Mouse (Mus musculus) G1E-ER4 (cell line): ENCODE measurements around the gene Fignl1. TPM values are rescaled to one million over a fixed set of nuclear protein-coding genes. Genes with fewer than 3 reads are reported as not detected.

Experiments
- GATA1 ChIP-seq: IDR thresholded peaks from one replicate; pipeline ENCODE4 v1.8.0; 2012; ENCODE audit warnings: low read length, inconsistent platforms
- polyA plus RNA-seq: library from polyadenylated mRNA; stranded (reverse); fragments of >175 nt; gene quantifications from 2 replicates; pipeline ENCODE4 v1.2.3, GENCODE M21; 2012

Gene Fignl1
- polyA plus RNA-seq, 1 experiment, result 2.5 TPM

GRCm38 (mm10) chr11:11823980-11824911 lies 15.5 kb upstream of the Fignl1 start:
- no peak for TF ChIP-seq GATA1

- no peak for TF ChIP-seq GATA1
Observed at GRCm38 (mm10) chr11:11822181-11823095, 13.7 kb upstream of the Fignl1 start.

GRCm38 (mm10) chr11:11821387-11821975 lies 12.7 kb upstream of the Fignl1 start:
- TF ChIP-seq GATA1, result no peak

GRCm38 (mm10) chr11:11820737-11821136 lies 12.0 kb upstream of the Fignl1 start:
- TF ChIP-seq GATA1, result no peak

- TF ChIP-seq GATA1, result no peak
Observed at GRCm38 (mm10) chr11:11820251-11820650, 11.5 kb upstream of the Fignl1 start.

- TF ChIP-seq GATA1, result no peak
Observed at GRCm38 (mm10) chr11:11819206-11819605, 10.4 kb upstream of the Fignl1 start.

- no peak for TF ChIP-seq GATA1
Observed at GRCm38 (mm10) chr11:11818797-11819196, 10.0 kb upstream of the Fignl1 start.

- TF ChIP-seq GATA1, result peak; percentile 37
Observed at GRCm38 (mm10) chr11:11815737-11816136, 7.0 kb upstream of the Fignl1 start.

GRCm38 (mm10) chr11:11811906-11812480 lies 3.2 kb upstream of the Fignl1 start:
- TF ChIP-seq GATA1, result peak; percentile 34

GRCm38 (mm10) chr11:11809404-11810175 lies 828 bp upstream of the Fignl1 start:
- TF ChIP-seq GATA1, result no peak

GRCm38 (mm10) chr11:11808035-11808819 lies 535 bp downstream of the Fignl1 start:
- no peak for TF ChIP-seq GATA1

- TF ChIP-seq GATA1, result no peak
Observed at GRCm38 (mm10) chr11:11805951-11806350, 2.8 kb downstream of the Fignl1 start.

- TF ChIP-seq GATA1, result no peak
Observed at GRCm38 (mm10) chr11:11804421-11804820, 4.3 kb downstream of the Fignl1 start.

- peak; percentile 95 for TF ChIP-seq GATA1
Observed at GRCm38 (mm10) chr11:11801067-11801466, 7.7 kb downstream of the Fignl1 start.
